Mouse (Mus musculus) CH12.LX (cell line): Measurements from ENCODE around the gene Gm5129.

Experiments used
- CHD1 ChIP-seq: IDR thresholded peaks from 2 replicates; pipeline ENCODE4 v1.6.1; 2012; ENCODE audit warnings: low read depth, low read length, improper control_type of control experiment, inconsistent platforms
- CTCF ChIP-seq, 2 experiments: IDR thresholded peaks in 1 of 2; conservative IDR thresholded peaks in 1 of 2; 2 replicates each; pipeline ENCODE4 v1.5.1; 2011 to 2012; ENCODE audit warnings: low read depth in 2 of 2, low read length in 2 of 2, improper control_type of control experiment in 1 of 2, inconsistent platforms in 1 of 2, mild to moderate bottlenecking in 1 of 2, moderate library complexity in 1 of 2
- E2F4 ChIP-seq: IDR thresholded peaks from 2 replicates; pipeline ENCODE4 v1.6.1; 2011; ENCODE audit warnings: low read depth, low read length, improper control_type of control experiment; ENCODE audit not compliant: insufficient replicate concordance
- ELF1 ChIP-seq: IDR thresholded peaks from 2 replicates; pipeline ENCODE4 v1.6.1; 2014; ENCODE audit warnings: low read depth, mild to moderate bottlenecking, inconsistent platforms, low read length, improper control_type of control experiment
- USF1 ChIP-seq: IDR thresholded peaks from 2 replicates; pipeline ENCODE4 v1.6.1; 2014; ENCODE audit warnings: low read depth, mild to moderate bottlenecking, inconsistent platforms, low read length, improper control_type of control experiment
- ZMIZ1 ChIP-seq: IDR thresholded peaks from 2 replicates; pipeline ENCODE4 v1.6.1; 2012; ENCODE audit warnings: low read depth, mild to moderate bottlenecking, inconsistent platforms, low read length, improper control_type of control experiment

- TF ChIP-seq CTCF (conservative IDR thresholded peaks at IDR 0.05 in 1 of 2, IDR thresholded peaks at IDR 0.05 in 1 of 2; ENCODE audit: low read depth in 2 of 2, low read length in 2 of 2) (no peak), CHD1 (no peak), ELF1 (no peak), USF1 (no peak), E2F4 (no peak), ZMIZ1 (no peak)
Observed at GRCm38 (mm10) chr5:29751306-29751705, 15.6 kb upstream of the Gm5129 start.
